Mouse (Mus musculus) limb, embryonic 15.5 days (tissue): ENCODE results near the gene Babam2. TPM values are rescaled to one million over a fixed set of nuclear protein-coding genes. Genes with fewer than 3 reads are reported as not detected.

Experiments used
- ATAC-seq: fragments of 200-750 bp; cut with Nextera tagmentation; 2 replicates; pipeline ENCODE4 v1.8.0; 2017; ENCODE audit warnings: low read depth, moderate TSS enrichment; ENCODE audit not compliant: insufficient number of reproducible peaks, low FRiP score, low TSS enrichment
- H3K27ac ChIP-seq: fragments of 300-500 bp; sonication (generic); 2 replicates; pipeline ENCODE4 v1.5.1; 2015; ENCODE audit warnings: moderate library complexity, mild to moderate bottlenecking, inconsistent platforms
- H3K27me3 ChIP-seq: fragments of 300-500 bp; sonication (generic); 2 replicates; pipeline ENCODE4 v1.6.1; 2015; ENCODE audit warnings: inconsistent platforms
- H3K36me3 ChIP-seq: fragments of 300-500 bp; sonication (generic); 2 replicates; pipeline ENCODE4 v1.6.1; 2015; ENCODE audit warnings: inconsistent platforms
- H3K4me1 ChIP-seq: fragments of 300-500 bp; sonication (generic); 2 replicates; pipeline ENCODE4 v1.6.1; 2015; ENCODE audit warnings: inconsistent platforms
- H3K4me2 ChIP-seq: fragments of 300-500 bp; sonication (generic); 2 replicates; pipeline ENCODE4 v1.6.1; 2015; ENCODE audit warnings: mild to moderate bottlenecking, inconsistent platforms
- H3K4me3 ChIP-seq: fragments of 300-500 bp; sonication (generic); 2 replicates; pipeline ENCODE4 v1.5.1; 2015; ENCODE audit warnings: mild to moderate bottlenecking, inconsistent platforms
- H3K9ac ChIP-seq: fragments of 300-500 bp; sonication (generic); 2 replicates; pipeline ENCODE4 v1.6.1; 2015; ENCODE audit warnings: inconsistent platforms
- H3K9me3 ChIP-seq: fragments of 300-500 bp; sonication (generic); 2 replicates; pipeline ENCODE4 v1.6.1; 2016; ENCODE audit warnings: inconsistent platforms
- WGBS: fragments of 180-500 bp; shearing (Covaris S2); methylation state at CpG from one replicate; pipeline ENCODE4 v1.1.7; 2015; 5-methylcytosine and 5-hydroxymethylcytosine counted together
- polyA plus RNA-seq: library from polyadenylated mRNA; unstranded; fragments of >200 nt; fragmentation: Nextera tagmentation; extraction: Ambion mirVana; gene quantifications from 2 replicates; pipeline ENCODE4 v1.2.1, GENCODE M21; 2015

The Babam2 gene
- polyA plus RNA-seq, 1 experiment from 2014 or later, result 50.5 TPM

DNA sequence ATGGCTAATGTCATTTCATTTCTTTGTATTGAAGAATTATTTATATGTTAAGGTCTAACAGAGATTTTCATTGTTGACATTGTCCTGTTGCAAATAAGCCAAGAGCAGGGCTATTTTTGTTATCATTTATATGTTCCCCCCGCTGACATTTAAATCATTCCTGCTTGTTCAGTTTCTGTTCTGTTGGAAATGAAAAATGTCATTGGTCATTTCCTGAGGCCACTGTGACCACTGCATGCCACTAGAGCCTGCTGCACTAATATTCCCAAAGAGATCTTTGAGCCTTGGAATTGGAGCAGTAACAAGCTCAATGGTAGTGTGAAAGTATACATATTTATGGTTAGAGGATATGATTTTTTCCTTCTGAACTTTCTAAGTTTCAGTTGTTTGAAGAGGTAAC, 118.6 kb downstream of the Babam2 start:
- H3K4me2 ChIP-seq, result no peak overlapping the region
- 0 out of 2 replicates have a peak, but pooled peaks cover 1% of the 10 kb centered on the region for H3K4me1 ChIP-seq
- H3K9me3 ChIP-seq, result no peaks in the 10 kb centered on the region
- H3K27ac ChIP-seq, result no peak overlapping the region
- H3K4me3 ChIP-seq, result no peak overlapping the region
- WGBS, result 88% methylated on average over 1 of the region's 1 CpGs
- no peaks in the 10 kb centered on the region for H3K27me3 ChIP-seq
- no peaks in the 10 kb centered on the region for H3K36me3 ChIP-seq
- no peak overlapping the region for H3K9ac ChIP-seq
- no peak for ATAC-seq

GRCm38 (mm10) chr5:31820801-31821200, 123.3 kb downstream of the Babam2 start:
- WGBS, result 65% methylated on average over 3 of the region's 3 CpGs
- no peaks in the 10 kb centered on the region for H3K4me1 ChIP-seq
- no peak overlapping the region for H3K4me2 ChIP-seq
- no peaks in the 10 kb centered on the region for H3K36me3 ChIP-seq
- no peak overlapping the region for H3K27ac ChIP-seq
- no peak overlapping the region for H3K9ac ChIP-seq
- no peak for ATAC-seq
- H3K9me3 ChIP-seq, result no peaks in the 10 kb centered on the region
- H3K27me3 ChIP-seq, result no peaks in the 10 kb centered on the region
- no peak overlapping the region for H3K4me3 ChIP-seq

DNA sequence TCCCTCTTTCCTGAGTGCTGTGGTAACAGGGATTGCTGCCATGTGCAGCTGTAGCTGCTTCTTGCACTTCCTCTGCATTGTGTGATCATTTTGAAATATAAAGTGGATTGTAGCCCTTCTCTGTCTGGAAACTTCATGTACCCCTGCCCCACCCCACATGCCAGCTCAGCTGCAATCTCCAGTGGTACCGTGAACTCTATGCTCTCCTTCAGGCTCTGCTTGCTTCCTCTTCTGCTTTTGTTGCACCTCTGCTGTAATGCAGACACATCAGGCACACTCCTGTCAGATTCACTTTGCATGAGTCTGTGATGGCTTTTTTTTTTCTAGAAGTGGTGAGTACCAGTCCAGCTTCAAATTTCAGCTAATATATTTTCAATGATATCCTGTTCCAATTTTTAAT, 123.7 kb downstream of the Babam2 start:
- Histone ChIP-seq H3K36me3 (no peaks in the 10 kb centered on the region), H3K4me2 (no peak overlapping the region), H3K9ac (no peak overlapping the region), H3K4me1 (no peaks in the 10 kb centered on the region), H3K27ac (no peak overlapping the region), H3K27me3 (no peaks in the 10 kb centered on the region), H3K4me3 (no peak overlapping the region), H3K9me3 (no peaks in the 10 kb centered on the region)
- ATAC-seq, result no peak
- WGBS, result 79% methylated on average over 1 of the region's 1 CpGs

DNA sequence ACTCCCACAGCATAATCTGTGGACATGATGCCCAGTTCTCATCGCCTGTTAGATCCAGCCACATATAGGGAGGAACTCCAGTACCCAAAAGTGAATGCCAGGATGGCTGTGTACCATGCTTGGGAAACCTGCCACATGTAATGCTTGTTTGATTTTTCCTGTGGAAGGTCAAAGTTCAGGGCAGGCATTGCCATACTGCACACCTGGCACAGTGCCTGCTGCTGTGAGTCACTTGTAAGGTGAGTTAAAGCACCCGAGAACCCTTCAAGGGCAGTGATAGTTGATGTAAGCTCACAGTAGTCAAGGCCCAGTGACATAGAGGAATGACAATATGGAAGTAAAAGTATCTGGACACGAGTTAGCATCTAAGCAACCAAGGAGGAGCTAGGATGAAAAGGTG, 126.2 kb downstream of the Babam2 start:
- no peak overlapping the region for H3K27ac ChIP-seq
- H3K4me1 ChIP-seq, result no peaks in the 10 kb centered on the region
- H3K9me3 ChIP-seq, result no peaks in the 10 kb centered on the region
- no peaks in the 10 kb centered on the region for H3K27me3 ChIP-seq
- H3K36me3 ChIP-seq, result no peaks in the 10 kb centered on the region
- H3K4me2 ChIP-seq, result no peak overlapping the region
- WGBS, result 71% methylated on average over 3 of the region's 3 CpGs
- H3K4me3 ChIP-seq, result no peak overlapping the region
- no peak overlapping the region for H3K9ac ChIP-seq
- ATAC-seq, result no peak

DNA sequence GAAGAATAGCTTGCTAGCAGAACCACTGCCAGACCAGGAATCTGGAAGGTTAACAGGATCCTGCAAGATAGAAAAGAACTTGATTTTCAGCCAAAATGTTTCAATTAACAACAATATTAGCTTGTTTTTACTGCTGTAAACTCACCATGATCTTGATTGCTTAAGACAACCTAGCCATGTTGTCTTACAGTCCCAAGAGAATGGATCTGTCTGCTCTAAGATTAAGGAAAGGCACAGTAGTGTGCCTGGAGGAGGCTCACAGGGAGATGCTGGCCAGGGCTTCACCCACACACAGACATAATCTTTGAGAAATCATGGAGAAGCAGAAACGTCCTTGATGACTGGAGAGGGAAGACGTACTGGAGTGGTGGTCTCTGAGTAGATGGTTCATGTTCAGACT, 126.6 kb downstream of the Babam2 start:
- WGBS, result 79% methylated on average over 2 of the region's 2 CpGs
- H3K27ac ChIP-seq, result no peak overlapping the region
- no peak overlapping the region for H3K4me3 ChIP-seq
- H3K4me1 ChIP-seq, result no peaks in the 10 kb centered on the region
- H3K27me3 ChIP-seq, result no peaks in the 10 kb centered on the region
- H3K36me3 ChIP-seq, result no peaks in the 10 kb centered on the region
- no peak overlapping the region for H3K4me2 ChIP-seq
- no peaks in the 10 kb centered on the region for H3K9me3 ChIP-seq
- no peak overlapping the region for H3K9ac ChIP-seq
- ATAC-seq, result no peak

DNA sequence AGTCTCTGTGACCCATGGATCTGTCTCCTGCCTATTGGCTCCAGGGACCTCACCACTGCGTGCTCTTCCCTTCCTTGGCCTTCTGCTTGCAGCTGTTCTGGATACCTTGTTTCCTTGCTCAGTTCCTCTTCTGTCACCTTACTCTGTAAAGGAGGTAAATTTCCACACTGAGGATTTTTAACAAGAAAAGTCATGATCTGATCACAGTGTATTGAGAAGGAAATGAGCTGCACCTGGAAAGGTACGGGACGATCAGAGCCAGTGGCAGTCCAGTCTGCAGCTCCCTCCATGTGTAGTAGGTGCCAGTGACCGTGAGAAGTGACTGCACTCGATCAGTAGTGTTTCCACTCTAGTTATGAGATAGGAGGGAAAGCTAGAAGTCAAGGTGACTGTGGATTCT, 129.8 kb downstream of the Babam2 start:
- H3K27me3 ChIP-seq, result no peaks in the 10 kb centered on the region
- no peak overlapping the region for H3K9ac ChIP-seq
- no peak for ATAC-seq
- H3K4me1 ChIP-seq, result no peaks in the 10 kb centered on the region
- H3K27ac ChIP-seq, result no peak overlapping the region
- H3K4me2 ChIP-seq, result no peak overlapping the region
- no peaks in the 10 kb centered on the region for H3K36me3 ChIP-seq
- 90% methylated on average over 5 of the region's 5 CpGs for WGBS
- H3K9me3 ChIP-seq, result no peaks in the 10 kb centered on the region
- H3K4me3 ChIP-seq, result no peak overlapping the region

DNA sequence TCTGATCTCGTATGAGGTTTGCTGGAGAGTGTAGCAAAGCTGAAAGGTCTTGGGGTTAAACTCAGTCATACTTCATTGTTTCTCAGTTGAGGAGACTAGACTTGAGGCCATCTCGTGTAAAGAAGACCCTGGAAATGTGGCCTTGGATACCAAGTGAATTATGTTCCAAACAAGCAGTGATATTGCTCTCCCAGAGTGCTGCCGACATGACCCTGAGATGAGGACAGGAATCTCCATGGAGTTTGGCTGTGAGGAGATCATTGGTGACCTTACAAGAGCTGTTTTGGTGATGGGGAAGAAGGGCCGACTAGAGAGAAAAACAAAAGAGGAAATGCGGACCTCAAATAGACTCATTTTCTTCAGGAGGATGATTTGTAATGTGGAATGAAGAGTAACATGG, 130.4 kb downstream of the Babam2 start:
- ATAC-seq, result no peak
- Histone ChIP-seq H3K27ac (no peak overlapping the region), H3K9me3 (no peaks in the 10 kb centered on the region), H3K4me1 (no peaks in the 10 kb centered on the region), H3K9ac (no peak overlapping the region), H3K4me2 (no peak overlapping the region), H3K27me3 (no peaks in the 10 kb centered on the region), H3K36me3 (no peaks in the 10 kb centered on the region), H3K4me3 (no peak overlapping the region)
- 87% methylated on average over 5 of the region's 5 CpGs for WGBS

- no peak overlapping the region for H3K4me3 ChIP-seq
- no peak overlapping the region for H3K27ac ChIP-seq
- H3K9ac ChIP-seq, result no peak overlapping the region
- no peaks in the 10 kb centered on the region for H3K4me1 ChIP-seq
- 90% methylated on average over 10 of the region's 10 CpGs for WGBS
- H3K36me3 ChIP-seq, result no peaks in the 10 kb centered on the region
- H3K4me2 ChIP-seq, result no peak overlapping the region
- no peaks in the 10 kb centered on the region for H3K9me3 ChIP-seq
- no peaks in the 10 kb centered on the region for H3K27me3 ChIP-seq
- ATAC-seq, result no peak
Observed at GRCm38 (mm10) chr5:31828747-31829146, 131.3 kb downstream of the Babam2 start.

DNA sequence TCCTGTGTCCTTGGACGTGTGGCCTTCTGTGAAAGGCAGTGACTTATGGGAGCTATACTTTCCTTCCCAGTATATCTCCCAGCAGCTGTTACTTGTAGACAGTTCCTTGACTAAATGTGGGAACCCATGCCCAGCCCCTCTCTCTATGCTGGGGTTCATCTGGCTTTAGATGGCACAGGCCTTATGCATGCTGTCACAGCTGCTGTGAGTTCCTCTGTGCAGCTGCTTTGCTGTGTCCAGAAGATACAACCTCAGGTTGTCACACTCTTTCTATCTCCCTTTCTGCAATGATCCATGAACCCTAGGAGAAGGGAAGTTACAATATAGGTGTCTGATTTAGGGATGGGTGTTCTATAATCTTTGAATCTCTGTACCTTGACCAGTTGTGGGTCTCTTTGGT, 132.1 kb downstream of the Babam2 start:
- no peak for ATAC-seq
- no peak overlapping the region for H3K27ac ChIP-seq
- H3K4me3 ChIP-seq, result no peak overlapping the region
- H3K4me1 ChIP-seq, result no peaks in the 10 kb centered on the region
- no peak overlapping the region for H3K4me2 ChIP-seq
- 0 out of 2 replicates have a peak, but pooled peaks cover 5% of the 10 kb centered on the region for H3K9me3 ChIP-seq
- WGBS, result 55% methylated on average over 1 of the region's 1 CpGs
- no peaks in the 10 kb centered on the region for H3K36me3 ChIP-seq
- no peaks in the 10 kb centered on the region for H3K27me3 ChIP-seq
- H3K9ac ChIP-seq, result no peak overlapping the region

- no peaks in the 10 kb centered on the region for H3K36me3 ChIP-seq
- no peaks in the 10 kb centered on the region for H3K4me1 ChIP-seq
- WGBS, result 63% methylated on average over 1 of the region's 1 CpGs
- no peak overlapping the region for H3K27ac ChIP-seq
- H3K9ac ChIP-seq, result no peak overlapping the region
- no peaks in the 10 kb centered on the region for H3K27me3 ChIP-seq
- ATAC-seq, result no peak
- H3K4me2 ChIP-seq, result no peak overlapping the region
- no peak overlapping the region for H3K4me3 ChIP-seq
- H3K9me3 ChIP-seq, result 0 out of 2 replicates have a peak, but pooled peaks cover 6% of the 10 kb centered on the region
Observed at GRCm38 (mm10) chr5:31831587-31831986, 134.1 kb downstream of the Babam2 start.

DNA sequence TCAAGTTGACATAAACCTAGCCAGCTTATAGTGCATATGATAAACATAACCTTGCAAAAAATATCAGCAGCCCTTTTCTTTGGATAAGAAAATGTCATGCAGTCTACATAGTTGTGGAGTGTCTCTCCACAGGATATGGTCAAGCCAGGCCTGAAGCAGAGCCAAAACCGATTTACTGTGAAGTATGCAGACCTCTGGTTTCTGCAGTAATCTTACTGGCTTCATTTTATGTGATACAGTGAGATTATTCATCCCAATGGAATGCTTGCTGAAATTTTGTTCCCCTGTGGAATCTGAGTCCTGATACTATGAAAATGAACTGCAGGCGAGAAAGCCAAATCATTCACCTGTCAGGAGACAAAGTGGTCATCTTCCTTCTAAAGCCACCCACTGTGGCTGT, 138.2 kb downstream of the Babam2 start:
- no peaks in the 10 kb centered on the region for H3K36me3 ChIP-seq
- ATAC-seq, result no peak
- no peaks in the 10 kb centered on the region for H3K27me3 ChIP-seq
- 0 out of 2 replicates have a peak, but pooled peaks cover 6% of the 10 kb centered on the region for H3K9me3 ChIP-seq
- no peak overlapping the region for H3K4me2 ChIP-seq
- H3K9ac ChIP-seq, result no peak overlapping the region
- no peak overlapping the region for H3K27ac ChIP-seq
- WGBS, result 80% methylated on average over 2 of the region's 2 CpGs
- H3K4me3 ChIP-seq, result no peak overlapping the region
- no peaks in the 10 kb centered on the region for H3K4me1 ChIP-seq

DNA sequence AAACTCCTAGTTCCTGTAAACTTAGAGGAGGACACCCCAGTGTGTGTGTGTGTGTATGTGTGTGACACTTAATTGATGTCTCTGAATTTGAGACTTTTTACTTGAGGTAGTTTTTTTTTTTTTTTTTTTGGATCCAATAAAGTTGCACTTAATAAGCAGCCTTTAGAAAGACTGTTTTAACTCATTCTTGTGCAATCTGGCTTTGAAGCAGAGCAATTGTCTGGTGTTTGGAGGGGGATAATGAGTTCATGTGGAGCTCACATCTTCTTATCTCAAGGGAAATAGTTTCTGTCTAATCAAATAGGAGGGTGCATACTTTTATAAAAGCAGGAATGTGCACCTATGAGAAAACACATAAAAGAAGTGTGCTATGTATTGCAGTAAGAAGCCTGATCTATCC, 142.5 kb downstream of the Babam2 start:
- no peaks in the 10 kb centered on the region for H3K9me3 ChIP-seq
- H3K27me3 ChIP-seq, result no peaks in the 10 kb centered on the region
- no peak for ATAC-seq
- no peaks in the 10 kb centered on the region for H3K4me1 ChIP-seq
- H3K9ac ChIP-seq, result no peak overlapping the region
- no peak overlapping the region for H3K4me2 ChIP-seq
- no peak overlapping the region for H3K27ac ChIP-seq
- no peaks in the 10 kb centered on the region for H3K36me3 ChIP-seq
- H3K4me3 ChIP-seq, result no peak overlapping the region

- no peak overlapping the region for H3K9ac ChIP-seq
- ATAC-seq, result no peak
- no peaks in the 10 kb centered on the region for H3K9me3 ChIP-seq
- H3K4me1 ChIP-seq, result no peaks in the 10 kb centered on the region
- H3K27me3 ChIP-seq, result no peaks in the 10 kb centered on the region
- H3K4me3 ChIP-seq, result no peak overlapping the region
- no peak overlapping the region for H3K27ac ChIP-seq
- no peaks in the 10 kb centered on the region for H3K36me3 ChIP-seq
- WGBS, result 77% methylated on average over 1 of the region's 1 CpGs
- no peak overlapping the region for H3K4me2 ChIP-seq
Observed at GRCm38 (mm10) chr5:31840406-31840805, 142.9 kb downstream of the Babam2 start.
